Mouse (Mus musculus) ES-Bruce4 (cell line): ENCODE measurements around the gene Cyth2. TPM values are rescaled to one million over a fixed set of nuclear protein-coding genes. Genes with fewer than 3 reads are reported as not detected.

ENCODE experiments used
- H3K27ac ChIP-seq: 2 replicates; pipeline ENCODE4 v1.5.1; 2012; ENCODE audit warnings: low read length, inconsistent platforms; ENCODE audit not compliant: insufficient read depth
- H3K27me3 ChIP-seq: 2 replicates; pipeline ENCODE4 v1.6.1; 2012; ENCODE audit warnings: mild to moderate bottlenecking, low read length, inconsistent platforms; ENCODE audit not compliant: control insufficient read depth, poor library complexity, insufficient read depth, severe bottlenecking
- H3K36me3 ChIP-seq: 2 replicates; pipeline ENCODE4 v1.6.1; 2012; ENCODE audit warnings: inconsistent platforms, mild to moderate bottlenecking, low read length, moderate library complexity; ENCODE audit not compliant: control insufficient read depth, poor library complexity, insufficient read depth, severe bottlenecking
- H3K4me1 ChIP-seq: one replicate; pipeline ENCODE4 v1.8.1; 2011; ENCODE audit warnings: low read length; ENCODE audit not compliant: control insufficient read depth, insufficient read depth
- H3K4me3 ChIP-seq: 2 replicates; pipeline ENCODE4 v1.5.1; 2011; ENCODE audit warnings: low read depth, mild to moderate bottlenecking, low read length
- H3K9ac ChIP-seq: 2 replicates; pipeline ENCODE4 v1.6.1; 2012; ENCODE audit warnings: low read depth, mild to moderate bottlenecking, inconsistent platforms; ENCODE audit not compliant: poor library complexity, severe bottlenecking
- H3K9me3 ChIP-seq: replicated peaks from 2 replicates; pipeline ENCODE4 v1.6.1; 2012; ENCODE audit warnings: mild to moderate bottlenecking, low read length, inconsistent platforms; ENCODE audit not compliant: control insufficient read depth, poor library complexity, insufficient read depth, severe bottlenecking
- CTCF ChIP-seq: IDR thresholded peaks from one replicate; pipeline ENCODE4 v1.8.1; 2011; ENCODE audit warnings: low read depth, low read length
- EP300 ChIP-seq: IDR thresholded peaks from 2 replicates; pipeline ENCODE4 v1.6.1; 2011; ENCODE audit warnings: low read depth, low read length; ENCODE audit not compliant: insufficient read depth
- POLR2A ChIP-seq: IDR thresholded peaks from one replicate; pipeline ENCODE4 v1.8.1; 2011; ENCODE audit warnings: low read length; ENCODE audit not compliant: insufficient read depth
- polyA plus RNA-seq: library from polyadenylated mRNA; stranded (reverse); fragments of >200 nt; gene quantifications from 2 replicates; pipeline ENCODE4 v1.2.4, GENCODE M21; 2011; ENCODE audit warnings: low read depth; ENCODE audit not compliant: missing spikeins, insufficient read depth, insufficient read length

Gene Cyth2
- polyA plus RNA-seq, 1 experiment, result 75.8 TPM

DNA sequence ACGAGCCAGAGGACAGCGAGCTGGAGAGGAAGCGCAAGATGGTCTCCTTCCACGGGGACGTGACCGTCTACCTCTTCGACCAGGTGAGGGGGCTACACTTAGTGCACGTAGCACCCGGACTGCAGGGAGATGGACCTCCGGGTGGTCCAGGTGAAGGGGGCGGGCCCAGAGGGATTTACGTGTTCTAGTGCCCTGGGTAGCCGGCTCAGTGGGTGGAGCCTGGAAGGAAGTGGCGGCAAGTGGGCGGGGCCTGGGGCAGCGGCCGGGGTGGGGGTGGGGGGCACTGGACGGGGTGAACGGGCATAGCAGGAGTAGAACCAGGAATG, 15.9 kb downstream of the Cyth2 start:
- TF ChIP-seq POLR2A, result no peak
- H3K4me3 ChIP-seq, result peak overlapping the region; percentile 84
- no peaks in the 10 kb centered on the region for H3K9me3 ChIP-seq
- peaks cover 6% of the 10 kb centered on the region for H3K4me1 ChIP-seq
- H3K36me3 ChIP-seq, result no peaks in the 10 kb centered on the region
- peak overlapping the region; percentile 55 for H3K9ac ChIP-seq
- no peak overlapping the region for H3K27ac ChIP-seq
- H3K27me3 ChIP-seq, result no peaks in the 10 kb centered on the region

DNA sequence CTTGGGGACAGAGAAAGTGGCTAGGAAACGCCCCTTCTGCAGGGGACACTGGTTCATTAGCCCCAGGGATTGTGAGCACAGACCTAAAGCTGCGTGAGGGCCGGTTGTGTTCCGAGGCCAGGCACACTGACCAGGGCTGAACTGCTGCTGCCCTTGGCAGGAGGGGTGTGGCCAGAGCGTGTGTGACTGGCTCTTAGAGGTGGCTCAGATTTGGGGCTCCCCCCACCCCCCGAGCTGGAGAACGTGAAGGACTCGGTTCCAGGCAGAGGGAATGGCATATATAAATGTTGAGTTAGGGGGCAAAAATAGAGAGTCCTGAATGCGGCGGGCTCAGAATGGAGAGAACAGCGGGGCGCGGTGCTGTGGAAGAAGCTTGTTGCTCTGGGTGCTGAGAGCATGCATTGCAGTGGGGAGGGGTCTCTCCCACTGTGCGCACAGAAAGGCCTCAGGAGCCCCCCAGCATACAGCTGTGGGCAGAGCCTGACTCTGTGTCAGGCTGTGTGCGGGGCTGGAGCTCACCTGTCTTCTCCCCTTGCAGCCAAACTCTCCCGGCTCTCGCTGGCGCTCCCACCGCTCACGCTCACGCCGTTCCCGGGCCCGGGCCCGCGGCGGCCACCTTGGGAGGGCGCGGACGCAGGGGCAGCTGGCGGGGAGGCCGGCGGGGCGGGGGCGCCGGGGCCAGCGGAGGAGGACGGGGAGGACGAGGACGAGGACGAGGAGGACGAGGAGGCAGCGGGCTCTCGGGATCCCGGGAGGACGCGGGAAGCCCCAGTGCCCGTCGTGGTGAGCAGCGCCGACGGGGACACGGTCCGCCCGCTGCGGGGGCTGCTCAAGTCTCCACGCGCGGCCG, 16.5 kb downstream of the Cyth2 start:
- Histone ChIP-seq H3K27ac (no peak overlapping the region), H3K27me3 (no peaks in the 10 kb centered on the region), H3K9ac (peak overlapping the region; percentile 55), H3K9me3 (no peaks in the 10 kb centered on the region), H3K36me3 (no peaks in the 10 kb centered on the region), H3K4me3 (peak overlapping the region; percentile 84), H3K4me1 (peaks cover 6% of the 10 kb centered on the region)
- no peak for TF ChIP-seq POLR2A
- no peak for TF ChIP-seq EP300
- no peak for TF ChIP-seq CTCF

DNA sequence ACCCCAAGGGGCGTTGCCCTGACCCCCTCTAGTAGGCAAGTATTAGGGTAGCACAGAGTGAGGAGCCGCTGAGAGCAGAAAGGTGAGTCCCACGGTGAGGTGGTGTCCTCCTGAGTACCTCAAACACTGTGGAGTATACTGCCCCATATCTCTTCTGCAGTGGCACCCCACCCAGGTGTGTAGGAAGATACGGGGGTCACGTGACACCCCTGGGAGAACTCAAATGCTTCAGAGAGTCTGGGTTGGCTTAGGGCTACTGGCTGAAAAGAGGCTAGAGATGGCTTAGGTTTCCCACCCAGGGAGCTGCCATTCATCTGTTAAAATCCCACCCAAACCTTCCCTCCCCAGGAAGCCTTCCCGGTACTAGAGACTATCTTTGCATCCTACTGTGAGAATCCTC, 17.4 kb downstream of the Cyth2 start:
- no peak overlapping the region for H3K27ac ChIP-seq
- no peaks in the 10 kb centered on the region for H3K36me3 ChIP-seq
- TF ChIP-seq EP300 (no peak), POLR2A (no peak), CTCF (no peak)
- no peaks in the 10 kb centered on the region for H3K9me3 ChIP-seq
- no peak overlapping the region for H3K4me3 ChIP-seq
- H3K4me1 ChIP-seq, result peaks cover 6% of the 10 kb centered on the region
- no peaks in the 10 kb centered on the region for H3K27me3 ChIP-seq
- H3K9ac ChIP-seq, result no peak overlapping the region

DNA sequence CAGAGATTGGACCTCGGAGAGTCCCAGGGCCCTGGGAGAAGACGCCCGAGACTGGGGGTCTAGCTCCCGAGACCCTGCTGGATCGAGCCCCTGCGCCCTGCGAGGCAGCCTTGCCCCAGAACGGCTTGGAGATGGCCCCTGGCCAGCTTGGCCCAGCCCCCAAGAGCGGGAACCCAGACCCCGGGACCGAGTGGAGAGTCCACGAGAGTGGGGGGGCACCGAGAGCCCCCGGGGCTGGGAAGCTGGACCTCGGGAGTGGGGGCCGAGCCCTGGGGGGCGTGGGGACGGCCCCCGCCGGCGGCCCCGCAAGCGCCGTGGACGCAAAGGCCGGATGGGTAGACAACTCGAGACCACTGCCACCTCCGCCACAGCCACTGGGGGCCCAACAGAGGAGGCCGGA, 19.4 kb downstream of the Cyth2 start:
- TF ChIP-seq EP300, result no peak
- no peak for TF ChIP-seq POLR2A
- TF ChIP-seq CTCF, result no peak
- H3K9me3 ChIP-seq, result no peaks in the 10 kb centered on the region
- no peak overlapping the region for H3K4me3 ChIP-seq
- no peak overlapping the region for H3K9ac ChIP-seq
- peaks cover 6% of the 10 kb centered on the region for H3K4me1 ChIP-seq
- H3K27ac ChIP-seq, result no peak overlapping the region
- no peaks in the 10 kb centered on the region for H3K36me3 ChIP-seq
- no peaks in the 10 kb centered on the region for H3K27me3 ChIP-seq

DNA sequence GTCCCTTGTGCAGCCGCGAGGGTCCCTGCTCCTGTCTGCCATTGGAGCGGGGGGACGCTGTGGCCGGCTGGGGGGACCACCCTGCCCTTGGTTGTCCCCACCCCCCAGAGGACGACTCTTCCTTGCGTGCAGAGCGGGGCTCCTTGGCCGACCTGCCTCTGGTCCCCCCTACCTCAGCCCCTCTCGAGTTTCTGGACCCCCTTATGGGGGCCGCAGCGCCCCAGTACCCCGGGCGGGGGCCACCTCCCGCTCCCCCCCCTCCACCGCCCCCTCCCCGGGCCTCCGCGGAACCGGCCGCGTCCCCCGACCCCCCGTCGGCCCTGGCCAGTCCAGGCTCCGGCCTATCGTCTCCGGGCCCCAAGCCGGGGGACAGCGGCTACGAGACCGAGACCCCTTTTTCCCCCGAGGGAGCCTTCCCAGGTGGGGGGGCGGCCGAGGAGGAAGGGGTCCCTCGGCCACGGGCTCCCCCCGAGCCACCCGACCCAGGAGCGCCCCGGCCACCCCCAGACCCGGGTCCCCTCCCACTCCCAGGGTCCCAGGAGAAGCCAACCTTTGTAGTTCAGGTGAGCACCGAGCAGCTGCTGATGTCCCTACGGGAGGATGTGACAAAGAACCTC, 20.3 kb downstream of the Cyth2 start:
- no peaks in the 10 kb centered on the region for H3K36me3 ChIP-seq
- no peaks in the 10 kb centered on the region for H3K9me3 ChIP-seq
- H3K27ac ChIP-seq, result no peak overlapping the region
- H3K9ac ChIP-seq, result peak overlapping the region; percentile 14; the same call in 1 of the 2 replicates
- TF ChIP-seq EP300, result no peak
- no peak for TF ChIP-seq CTCF
- no peak for TF ChIP-seq POLR2A
- peaks cover 6% of the 10 kb centered on the region for H3K4me1 ChIP-seq
- H3K4me3 ChIP-seq, result no peak overlapping the region
- no peaks in the 10 kb centered on the region for H3K27me3 ChIP-seq

DNA sequence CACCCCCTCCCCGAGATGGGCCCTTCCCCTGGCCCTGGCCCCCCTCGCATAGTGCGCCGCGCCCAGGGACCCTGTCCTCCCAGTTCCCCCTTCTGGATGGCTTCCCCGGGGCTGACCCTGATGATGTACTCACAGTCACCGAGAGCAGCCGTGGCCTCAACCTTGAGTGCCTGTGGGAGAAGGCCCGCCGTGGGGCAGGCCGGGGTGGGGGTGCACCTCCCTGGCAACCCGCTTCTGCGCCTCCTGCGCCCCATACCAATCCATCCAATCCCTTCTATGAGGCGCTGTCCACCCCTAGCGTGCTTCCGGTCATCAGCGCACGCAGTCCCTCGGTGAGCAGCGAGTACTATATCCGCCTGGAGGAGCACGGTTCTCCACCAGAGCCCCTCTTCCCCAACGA, 21.1 kb downstream of the Cyth2 start:
- Histone ChIP-seq H3K36me3 (no peaks in the 10 kb centered on the region), H3K27ac (no peak overlapping the region), H3K9ac (peak overlapping the region; percentile 14; the same call in 1 of the 2 replicates), H3K4me3 (peak overlapping the region; percentile 3; the same call in 1 of the 2 replicates), H3K9me3 (no peaks in the 10 kb centered on the region), H3K4me1 (peaks cover 6% of the 10 kb centered on the region), H3K27me3 (no peaks in the 10 kb centered on the region)
- TF ChIP-seq POLR2A, result no peak
- TF ChIP-seq EP300, result no peak
- no peak for TF ChIP-seq CTCF
